Mouse (Mus musculus) forebrain, embryonic 15.5 days (tissue): ENCODE data around the gene Sh3bgrl3. TPM values are rescaled to one million over a fixed set of nuclear protein-coding genes. Genes with fewer than 3 reads are reported as not detected.
"Not testable (repeated sequence)": the region's sequence is repeated elsewhere in the genome, so short reads cannot be mapped to it uniquely, and the experiment has no call there.

Experiments used
- ATAC-seq: fragments of 200-750 bp; cut with Nextera tagmentation; replicated peaks from 2 replicates; pipeline ENCODE4 v1.8.0; 2017; ENCODE audit warnings: mild to moderate bottlenecking, moderate TSS enrichment, moderate library complexity
- H3K27ac ChIP-seq: fragments of 300-500 bp; sonication (generic); replicated peaks from 2 replicates; pipeline ENCODE4 v1.5.1; 2015; ENCODE audit warnings: mild to moderate bottlenecking, inconsistent platforms
- H3K27me3 ChIP-seq: fragments of 300-500 bp; sonication (generic); 2 replicates; pipeline ENCODE4 v1.6.1; 2015; ENCODE audit warnings: inconsistent platforms
- H3K36me3 ChIP-seq: fragments of 300-500 bp; sonication (generic); 2 replicates; pipeline ENCODE4 v1.6.1; 2015; ENCODE audit warnings: mild to moderate bottlenecking, inconsistent platforms
- H3K4me1 ChIP-seq: fragments of 300-500 bp; sonication (generic); 2 replicates; pipeline ENCODE4 v1.6.1; 2015; ENCODE audit warnings: inconsistent platforms
- H3K4me2 ChIP-seq: fragments of 300-500 bp; sonication (generic); replicated peaks from 2 replicates; pipeline ENCODE4 v1.6.1; 2015; ENCODE audit warnings: mild to moderate bottlenecking, inconsistent platforms
- H3K4me3 ChIP-seq: fragments of 300-500 bp; sonication (generic); 2 replicates; pipeline ENCODE4 v1.5.1; 2015; ENCODE audit warnings: mild to moderate bottlenecking, inconsistent platforms
- H3K9ac ChIP-seq: fragments of 300-500 bp; sonication (generic); replicated peaks from 2 replicates; pipeline ENCODE4 v1.6.1; 2015; ENCODE audit warnings: mild to moderate bottlenecking, inconsistent platforms
- H3K9me3 ChIP-seq: fragments of 300-500 bp; sonication (generic); 2 replicates; pipeline ENCODE4 v1.6.1; 2016; ENCODE audit warnings: inconsistent platforms
- WGBS: fragments of 180-500 bp; shearing (Covaris S2); methylation state at CpG from one replicate; pipeline ENCODE4 v1.1.7; 2015; ENCODE audit warnings: mixed read lengths; 5-methylcytosine and 5-hydroxymethylcytosine counted together
- polyA plus RNA-seq: library from polyadenylated mRNA; unstranded; fragments of >200 nt; fragmentation: Nextera tagmentation; extraction: Ambion mirVana; gene quantifications from 2 replicates; pipeline ENCODE4 v1.2.1, GENCODE M21; 2015

The Sh3bgrl3 gene
- polyA plus RNA-seq, 1 experiment from 2014 or later, result 335 TPM

DNA sequence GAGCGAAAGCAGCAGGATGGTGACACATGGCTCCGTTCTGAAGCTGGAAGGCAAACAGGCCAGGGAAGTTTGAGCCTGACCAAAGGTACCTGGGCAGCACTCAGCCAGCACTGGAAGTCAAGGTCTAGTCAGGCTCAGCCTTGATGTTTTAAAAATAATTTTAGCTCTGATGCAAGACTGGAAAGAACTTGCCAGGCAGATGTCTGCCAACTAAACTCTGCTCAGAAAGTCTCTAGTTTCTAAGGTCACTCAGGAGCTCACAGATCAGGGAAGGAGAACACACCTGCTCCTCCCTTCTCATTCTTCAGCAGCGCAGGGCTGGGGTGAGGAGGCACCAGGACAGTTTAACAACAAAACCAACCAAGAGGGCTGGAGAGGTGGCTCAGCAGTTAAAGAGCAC is 25.8 kb upstream of the Sh3bgrl3 start:
- Histone ChIP-seq H3K9ac (no peak overlapping the region), H3K9me3 (no peaks in the 10 kb centered on the region), H3K4me1 (no peaks in the 10 kb centered on the region), H3K4me2 (no peak overlapping the region), H3K27ac (no peak overlapping the region), H3K27me3 (no peaks in the 10 kb centered on the region), H3K36me3 (peaks cover 34% of the 10 kb centered on the region), H3K4me3 (no peak overlapping the region)
- WGBS, result 95% methylated on average over 3 of the region's 3 CpGs
- ATAC-seq, result no peak

DNA sequence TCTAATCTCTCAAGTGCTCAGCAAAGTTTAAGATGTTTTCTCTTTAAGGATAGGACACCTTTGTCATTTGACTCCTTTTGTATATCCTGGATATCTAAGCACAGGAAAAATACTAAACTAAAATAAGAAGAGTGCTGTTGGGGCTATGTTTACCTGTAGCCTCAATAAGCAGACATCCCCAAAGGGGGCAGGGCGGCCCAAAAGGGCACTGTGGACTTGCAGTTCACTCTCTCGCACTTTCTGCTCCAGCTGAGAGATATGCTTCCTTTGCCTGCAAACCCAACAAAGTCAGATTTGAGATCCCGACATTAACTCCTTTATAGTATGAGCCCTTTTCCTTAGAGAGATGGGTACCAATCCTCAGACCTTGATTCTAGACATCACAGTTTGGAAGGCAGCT is 25.1 kb upstream of the Sh3bgrl3 start:
- Histone ChIP-seq H3K36me3 (peaks cover 35% of the 10 kb centered on the region), H3K9ac (no peak overlapping the region), H3K4me2 (no peak overlapping the region), H3K27me3 (no peaks in the 10 kb centered on the region), H3K9me3 (no peaks in the 10 kb centered on the region), H3K27ac (no peak overlapping the region), H3K4me1 (no peaks in the 10 kb centered on the region), H3K4me3 (no peak overlapping the region)
- whole genome bisulfite sequencing, result 92% methylated on average over 3 of the region's 3 CpGs
- no peak for ATAC-seq

GRCm38 (mm10) chr4:134152112-134152511 is 23.5 kb upstream of the Sh3bgrl3 start:
- H3K9ac ChIP-seq, result no peak overlapping the region
- H3K4me3 ChIP-seq, result no peak overlapping the region
- H3K27me3 ChIP-seq, result no peaks in the 10 kb centered on the region
- no peaks in the 10 kb centered on the region for H3K9me3 ChIP-seq
- H3K4me2 ChIP-seq, result no peak overlapping the region
- H3K4me1 ChIP-seq, result no peaks in the 10 kb centered on the region
- WGBS, result 90% methylated on average over 3 of the region's 3 CpGs
- no peak for ATAC-seq
- no peak overlapping the region for H3K27ac ChIP-seq
- peaks cover 46% of the 10 kb centered on the region for H3K36me3 ChIP-seq

DNA sequence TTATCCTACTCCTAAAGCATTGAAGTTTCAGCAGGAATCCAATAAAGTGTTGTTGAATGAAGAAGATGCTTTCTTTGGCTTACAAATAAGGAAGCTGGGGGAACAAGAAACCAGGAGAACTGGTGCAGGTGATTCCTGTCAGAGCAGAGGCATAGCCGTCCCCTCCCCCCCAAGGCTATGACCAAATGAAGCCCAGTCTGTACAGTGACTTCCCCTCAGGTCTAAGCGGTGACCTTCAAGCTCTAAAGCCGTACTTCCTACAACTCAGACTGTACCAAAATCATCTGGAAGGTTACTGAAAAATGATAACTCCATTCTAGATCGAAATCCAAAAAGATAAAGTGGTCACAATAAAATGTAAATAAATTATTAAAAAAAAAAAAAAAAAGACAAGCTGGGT is 20.8 kb upstream of the Sh3bgrl3 start:
- H3K4me3 ChIP-seq, result no peak overlapping the region
- 97% methylated on average over 4 of the region's 4 CpGs for WGBS
- H3K27me3 ChIP-seq, result no peaks in the 10 kb centered on the region
- peaks cover 42% of the 10 kb centered on the region for H3K36me3 ChIP-seq
- no peaks in the 10 kb centered on the region for H3K9me3 ChIP-seq
- H3K4me1 ChIP-seq, result no peaks in the 10 kb centered on the region
- no peak overlapping the region for H3K9ac ChIP-seq
- H3K4me2 ChIP-seq, result no peak overlapping the region
- ATAC-seq, result no peak
- no peak overlapping the region for H3K27ac ChIP-seq

- peaks cover 14% of the 10 kb centered on the region for H3K36me3 ChIP-seq
- not testable (repeated sequence) for H3K27me3 ChIP-seq, H3K27ac ChIP-seq, H3K9ac ChIP-seq, H3K4me3 ChIP-seq, H3K9me3 ChIP-seq, H3K4me1 ChIP-seq, ATAC-seq, H3K4me2 ChIP-seq
- 92% methylated on average over 5 of the region's 5 CpGs for WGBS
Measured at GRCm38 (mm10) chr4:134144297-134144696, 15.7 kb upstream of the Sh3bgrl3 start.

GRCm38 (mm10) chr4:134138857-134139256 is 10.3 kb upstream of the Sh3bgrl3 start:
- Histone ChIP-seq H3K36me3 (no peaks in the 10 kb centered on the region), H3K4me3 (no peak overlapping the region), H3K27ac (no peak overlapping the region), H3K4me2 (no peak overlapping the region), H3K9me3 (no peaks in the 10 kb centered on the region), H3K27me3 (no peaks in the 10 kb centered on the region), H3K9ac (no peak overlapping the region), H3K4me1 (no peaks in the 10 kb centered on the region)
- no peak for ATAC-seq
- 89% methylated on average over 2 of the region's 2 CpGs for WGBS

DNA sequence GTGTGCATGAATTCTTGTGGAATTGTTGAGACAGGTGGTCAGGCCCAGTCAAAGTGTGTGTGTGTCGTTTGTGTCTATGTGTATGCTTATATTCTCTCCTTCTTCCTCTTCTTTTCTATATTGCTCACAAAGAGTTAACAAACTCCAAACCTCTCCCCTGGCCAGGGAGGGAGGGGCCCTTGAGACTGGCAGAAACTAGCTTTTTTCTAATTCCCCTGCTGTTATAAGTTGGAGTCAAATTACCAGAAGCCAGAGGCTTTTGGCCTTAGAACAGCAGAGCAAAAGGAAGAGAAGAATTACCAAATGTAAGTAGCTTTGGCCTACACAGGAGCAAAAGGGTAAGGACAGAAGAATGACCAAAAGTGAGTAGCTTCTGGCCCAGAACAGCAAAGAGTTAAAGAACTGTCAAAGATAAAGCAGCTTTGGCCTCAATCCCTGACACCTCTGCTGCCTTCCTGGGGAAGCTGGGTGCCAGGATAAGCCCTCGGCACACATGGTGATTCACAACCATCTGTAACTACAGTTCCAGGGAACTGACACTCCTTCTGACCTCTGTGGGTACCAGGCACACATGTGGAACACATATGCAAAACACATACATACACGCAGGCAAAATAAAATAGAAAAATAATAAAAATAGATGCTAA is 7.8 kb upstream of the Sh3bgrl3 start:
- Histone ChIP-seq H3K4me1 (no peaks in the 10 kb centered on the region), H3K27me3 (no peaks in the 10 kb centered on the region), H3K9ac (no peak overlapping the region), H3K27ac (no peak overlapping the region), H3K9me3 (no peaks in the 10 kb centered on the region), H3K4me3 (no peak overlapping the region), H3K4me2 (no peak overlapping the region), H3K36me3 (no peaks in the 10 kb centered on the region)
- no peak for ATAC-seq
- WGBS, result 75% methylated on average over 3 of the region's 3 CpGs

GRCm38 (mm10) chr4:134132519-134133095 is 4.0 kb upstream of the Sh3bgrl3 start:
- Histone ChIP-seq H3K27me3 (no peaks in the 10 kb centered on the region), H3K27ac (no peak overlapping the region), H3K4me1 (peaks cover 10% of the 10 kb centered on the region), H3K4me3 (no peak overlapping the region), H3K4me2 (no peak overlapping the region), H3K9ac (no peak overlapping the region), H3K36me3 (no peaks in the 10 kb centered on the region), H3K9me3 (no peaks in the 10 kb centered on the region)
- no peak for ATAC-seq
- 89% methylated on average over 8 of the region's 8 CpGs for WGBS

GRCm38 (mm10) chr4:134132117-134132516 is 3.5 kb upstream of the Sh3bgrl3 start:
- ATAC-seq, result no peak
- Histone ChIP-seq H3K9me3 (no peaks in the 10 kb centered on the region), H3K4me3 (no peak overlapping the region), H3K4me2 (no peak overlapping the region), H3K27ac (no peak overlapping the region), H3K9ac (no peak overlapping the region), H3K4me1 (peaks cover 15% of the 10 kb centered on the region), H3K27me3 (no peaks in the 10 kb centered on the region), H3K36me3 (no peaks in the 10 kb centered on the region)
- WGBS, result 91% methylated on average over 3 of the region's 3 CpGs

DNA sequence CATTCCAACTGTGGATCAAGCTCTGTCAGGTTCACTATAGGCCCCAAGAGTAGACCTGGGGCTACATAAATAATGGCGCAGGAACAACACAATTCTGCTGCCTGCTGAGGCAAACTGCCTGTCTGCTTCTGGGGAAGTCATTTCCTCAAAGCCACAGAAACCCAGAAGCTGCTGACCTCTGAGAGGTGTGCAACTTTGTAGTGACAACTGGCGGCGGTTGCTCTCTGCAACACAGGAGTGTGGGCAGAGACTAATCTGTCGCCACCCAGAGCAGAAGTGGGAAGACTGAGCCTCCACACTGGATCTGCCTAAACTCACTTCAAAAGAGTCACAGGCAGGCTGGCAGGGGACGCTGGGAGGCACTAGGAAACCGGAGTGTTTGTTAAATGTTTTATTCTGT is 893 bp upstream of the Sh3bgrl3 start:
- Histone ChIP-seq H3K4me2 (peak overlapping the region; percentile 90), H3K27ac (no peak overlapping the region), H3K9ac (no peak overlapping the region), H3K27me3 (no peaks in the 10 kb centered on the region), H3K36me3 (no peaks in the 10 kb centered on the region), H3K9me3 (no peaks in the 10 kb centered on the region), H3K4me3 (no peak overlapping the region), H3K4me1 (peaks cover 20% of the 10 kb centered on the region)
- 53% methylated on average over 6 of the region's 6 CpGs for WGBS
- no peak for ATAC-seq

GRCm38 (mm10) chr4:134128983-134129362 is 384 bp upstream of the Sh3bgrl3 start:
- no peaks in the 10 kb centered on the region for H3K9me3 ChIP-seq
- peak overlapping the region; percentile 77 for H3K4me3 ChIP-seq
- H3K4me1 ChIP-seq, result peaks cover 25% of the 10 kb centered on the region
- peak overlapping the region; percentile 78 for H3K27ac ChIP-seq
- peak overlapping the region; percentile 78 for H3K9ac ChIP-seq
- peak overlapping the region; percentile 90 for H3K4me2 ChIP-seq
- H3K27me3 ChIP-seq, result no peaks in the 10 kb centered on the region
- peak; percentile 29; the same call in 1 of the 2 replicates for ATAC-seq
- H3K36me3 ChIP-seq, result no peaks in the 10 kb centered on the region
- WGBS, result 3% methylated on average over 14 of the region's 14 CpGs

DNA sequence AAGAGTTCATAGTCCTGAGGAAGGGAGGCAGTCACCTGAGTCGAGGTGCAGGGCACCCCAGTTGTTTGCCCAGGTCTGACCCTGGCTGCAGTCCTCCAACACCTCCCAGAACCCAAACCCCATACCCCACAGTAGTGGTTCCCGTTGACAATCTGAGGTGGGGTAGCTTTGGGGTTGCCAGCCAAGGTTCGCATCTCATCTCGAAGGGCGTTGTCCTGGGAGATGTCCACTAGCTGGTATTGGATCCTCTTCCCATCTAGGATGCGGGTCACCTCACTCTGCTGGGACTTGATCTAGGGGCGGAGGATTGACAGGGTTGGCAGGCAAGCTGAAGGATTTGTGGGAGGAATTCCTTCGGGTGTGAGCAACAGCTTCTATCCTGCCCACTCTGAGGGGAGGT is 796 bp downstream of the Sh3bgrl3 start:
- Histone ChIP-seq H3K27ac (no peak overlapping the region), H3K9ac (peak overlapping the region; percentile 78), H3K4me2 (peak overlapping the region; percentile 90), H3K9me3 (no peaks in the 10 kb centered on the region), H3K27me3 (no peaks in the 10 kb centered on the region), H3K4me3 (peak overlapping the region; percentile 77), H3K4me1 (peaks cover 28% of the 10 kb centered on the region), H3K36me3 (no peaks in the 10 kb centered on the region)
- ATAC-seq, result no peak
- 57% methylated on average over 8 of the region's 8 CpGs for WGBS

GRCm38 (mm10) chr4:134127121-134127455 is 1.5 kb downstream of the Sh3bgrl3 start:
- Histone ChIP-seq H3K4me1 (peaks cover 28% of the 10 kb centered on the region), H3K9ac (no peak overlapping the region), H3K36me3 (no peaks in the 10 kb centered on the region), H3K4me2 (peak overlapping the region; percentile 90), H3K9me3 (no peaks in the 10 kb centered on the region), H3K4me3 (no peak overlapping the region), H3K27ac (no peak overlapping the region), H3K27me3 (no peaks in the 10 kb centered on the region)
- WGBS, result 86% methylated on average over 7 of the region's 7 CpGs
- ATAC-seq, result no peak
